Mouse (Mus musculus) thymus, adult 2 months (tissue): ENCODE data around the gene Olfr548-ps1. TPM values are rescaled to one million over a fixed set of nuclear protein-coding genes. Genes with fewer than 3 reads are reported as not detected.

ENCODE experiments used
- DNase-seq: peaks from one replicate; pipeline ENCODE4 v3.0.0; 2021
- H3K27ac ChIP-seq: fragments of 200-500 bp; 2 replicates; pipeline ENCODE4 v1.5.1; 2012; ENCODE audit warnings: low read length, control low read depth; ENCODE audit not compliant: control insufficient read depth, insufficient read depth
- H3K27me3 ChIP-seq: fragments of 200-500 bp; 2 replicates; pipeline ENCODE4 v1.6.1; 2012; ENCODE audit warnings: mild to moderate bottlenecking, low read length, moderate library complexity, mixed read lengths; ENCODE audit not compliant: control insufficient read depth, insufficient read depth
- H3K36me3 ChIP-seq: fragments of 200-500 bp; 2 replicates; pipeline ENCODE4 v1.6.1; 2012; ENCODE audit warnings: mild to moderate bottlenecking, low read length, moderate library complexity; ENCODE audit not compliant: control insufficient read depth, insufficient read depth
- H3K4me1 ChIP-seq: fragments of 200-500 bp; replicated peaks from 2 replicates; pipeline ENCODE4 v1.6.1; 2012; ENCODE audit warnings: low read length; ENCODE audit not compliant: control insufficient read depth, insufficient read depth
- H3K4me3 ChIP-seq: fragments of 200-500 bp; 2 replicates; pipeline ENCODE4 v1.5.1; 2012; ENCODE audit warnings: mild to moderate bottlenecking, low read length, control low read depth, moderate library complexity; ENCODE audit not compliant: control insufficient read depth, insufficient read depth
- CTCF ChIP-seq: fragments of 200-500 bp; IDR thresholded peaks from 2 replicates; pipeline ENCODE4 v1.5.1; 2012; ENCODE audit warnings: mild to moderate bottlenecking, control low read depth, low read length, moderate library complexity, borderline replicate concordance; ENCODE audit not compliant: control insufficient read depth, poor library complexity, insufficient read depth; ENCODE audit errors: extremely low read depth
- POLR2A ChIP-seq: fragments of 200-500 bp; IDR thresholded peaks from 2 replicates; pipeline ENCODE4 v1.6.1; 2012; ENCODE audit warnings: mild to moderate bottlenecking, low read length, control low read depth, moderate library complexity; ENCODE audit not compliant: control insufficient read depth, poor library complexity, insufficient read depth; ENCODE audit errors: extremely low read depth
- WGBS: fragments of 180-500 bp; shearing (Covaris S2); methylation state at CpG from one replicate; pipeline ENCODE4 v1.1.7; 2018; 5-methylcytosine and 5-hydroxymethylcytosine counted together
- polyA plus RNA-seq: library from polyadenylated mRNA; depleted of rRNA; stranded (reverse); fragments of >200 nt; gene quantifications from 2 replicates; pipeline ENCODE4 v1.2.3, GENCODE M21; 2012

Gene Olfr548-ps1
- polyA plus RNA-seq, 1 experiment: not detected

DNA sequence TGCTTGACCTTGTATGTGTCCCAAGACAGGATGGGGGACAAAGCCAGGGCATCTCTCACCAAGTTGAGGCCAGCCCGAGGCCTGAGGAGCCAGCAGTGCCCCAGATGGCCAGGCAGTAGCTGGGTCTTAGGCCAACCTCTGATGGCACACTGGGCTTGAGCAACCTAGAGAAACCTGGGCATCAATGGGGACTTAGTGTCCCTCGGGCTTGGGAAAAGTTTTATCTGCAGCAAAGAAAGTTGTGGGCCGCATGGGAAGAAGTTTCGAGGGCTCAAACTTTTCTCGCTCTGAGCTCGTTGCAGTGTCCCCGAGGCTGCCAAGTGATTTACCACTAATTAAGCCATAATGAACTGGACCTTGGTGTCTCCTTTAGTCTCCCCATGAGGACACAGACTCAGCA, 31.0 kb upstream of the Olfr548-ps1 start:
- Histone ChIP-seq H3K4me3 (no peak overlapping the region), H3K27me3 (no peaks in the 10 kb centered on the region), H3K4me1 (peaks cover 4% of the 10 kb centered on the region), H3K27ac (no peak overlapping the region), H3K36me3 (no peaks in the 10 kb centered on the region)
- 94% methylated on average over 7 of the region's 7 CpGs for WGBS
- TF ChIP-seq POLR2A (no peak), CTCF (no peak)
- no peak for DNase-seq

DNA sequence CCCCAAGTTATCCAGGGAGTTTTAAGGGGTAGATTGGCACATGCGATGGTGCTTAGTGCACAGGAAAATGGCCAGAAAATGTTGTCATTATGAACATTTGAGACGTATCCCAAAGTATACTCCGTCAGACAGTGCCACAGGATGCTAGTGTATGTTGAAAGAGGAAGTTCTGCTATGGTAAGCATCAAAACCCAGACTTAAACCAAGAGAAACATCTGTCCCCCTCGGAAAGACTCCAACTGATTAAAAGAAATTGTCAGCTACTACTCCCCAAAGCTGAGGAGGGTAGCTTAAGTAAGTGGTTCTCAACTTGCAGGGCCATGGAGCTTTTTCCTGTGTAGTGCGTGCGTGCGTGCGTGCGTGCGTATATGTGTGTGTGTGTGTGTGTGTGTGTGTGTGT, 28.8 kb upstream of the Olfr548-ps1 start:
- 55% methylated on average over 10 of the region's 10 CpGs for WGBS
- H3K4me3 ChIP-seq: no peak overlapping the region
- H3K36me3 ChIP-seq: no peaks in the 10 kb centered on the region
- DNase-seq: no peak
- TF ChIP-seq POLR2A (no peak), CTCF (no peak)
- peaks cover 4% of the 10 kb centered on the region for H3K4me1 ChIP-seq
- H3K27me3 ChIP-seq: no peaks in the 10 kb centered on the region
- H3K27ac ChIP-seq: no peak overlapping the region

- H3K4me1 ChIP-seq: peaks cover 4% of the 10 kb centered on the region
- no peak overlapping the region for H3K27ac ChIP-seq
- H3K4me3 ChIP-seq: peak overlapping the region; percentile 42
- DNase-seq: peak; percentile 89
- no peaks in the 10 kb centered on the region for H3K36me3 ChIP-seq
- 2% methylated on average over 54 of the region's 54 CpGs for WGBS
- TF ChIP-seq POLR2A: no peak
- peak; percentile 98 for TF ChIP-seq CTCF
- H3K27me3 ChIP-seq: no peaks in the 10 kb centered on the region
Observed at GRCm38 (mm10) chr7:102512814-102513435, 27.8 kb upstream of the Olfr548-ps1 start.

DNA sequence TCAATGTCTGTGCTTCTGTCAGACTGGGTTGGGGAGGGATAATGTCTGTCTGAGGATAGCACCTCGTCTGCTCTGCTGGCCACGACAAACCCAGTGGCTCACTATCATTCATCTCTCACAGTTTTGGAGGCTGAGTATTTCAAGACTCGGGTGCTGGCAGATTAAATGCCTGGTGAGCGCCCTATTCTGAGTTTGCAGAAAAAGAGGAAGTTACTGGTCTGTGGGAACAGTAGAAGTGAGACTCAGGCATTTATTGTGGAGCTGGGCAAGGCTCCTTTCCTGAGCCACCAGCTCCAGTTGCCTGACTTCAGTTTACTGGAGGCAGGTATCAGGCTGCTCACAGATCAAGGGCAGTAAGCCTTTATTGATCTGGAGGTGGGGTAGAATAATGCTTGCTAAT, 26.6 kb upstream of the Olfr548-ps1 start:
- Histone ChIP-seq H3K4me3 (no peak overlapping the region), H3K36me3 (no peaks in the 10 kb centered on the region), H3K4me1 (peaks cover 4% of the 10 kb centered on the region), H3K27ac (no peak overlapping the region), H3K27me3 (no peaks in the 10 kb centered on the region)
- 19% methylated on average over 4 of the region's 4 CpGs for WGBS
- no peak for TF ChIP-seq CTCF
- no peak for TF ChIP-seq POLR2A
- DNase-seq: no peak

- TF ChIP-seq POLR2A: no peak
- no peak for TF ChIP-seq CTCF
- no peak for DNase-seq
- 83% methylated on average over 10 of the region's 10 CpGs for WGBS
- no peaks in the 10 kb centered on the region for H3K36me3 ChIP-seq
- peaks cover 4% of the 10 kb centered on the region for H3K4me1 ChIP-seq
- H3K27ac ChIP-seq: no peak overlapping the region
- H3K27me3 ChIP-seq: no peaks in the 10 kb centered on the region
- H3K4me3 ChIP-seq: no peak overlapping the region
Observed at GRCm38 (mm10) chr7:102516261-102517050, 24.2 kb upstream of the Olfr548-ps1 start.

GRCm38 (mm10) chr7:102517051-102517335, 23.7 kb upstream of the Olfr548-ps1 start:
- TF ChIP-seq POLR2A: no peak
- Histone ChIP-seq H3K36me3 (no peaks in the 10 kb centered on the region), H3K4me1 (peaks cover 4% of the 10 kb centered on the region), H3K27ac (no peak overlapping the region), H3K27me3 (no peaks in the 10 kb centered on the region), H3K4me3 (no peak overlapping the region)
- WGBS: 93% methylated on average over 2 of the region's 2 CpGs
- no peak for DNase-seq
